Mouse (Mus musculus) yolk sac, embryonic 10.5 days (tissue): ENCODE measurements around the gene Cdc42se1.

Experiments used
- DNase-seq: peaks from one replicate; pipeline ENCODE4 v3.0.0-alpha.2; 2017; ENCODE audit warnings: low spot score

Cdc42se1 gene

GRCm38 (mm10) chr3:95224295-95224694 lies 4.2 kb upstream of the Cdc42se1 start:
- peak; percentile 69 for DNase-seq

DNA sequence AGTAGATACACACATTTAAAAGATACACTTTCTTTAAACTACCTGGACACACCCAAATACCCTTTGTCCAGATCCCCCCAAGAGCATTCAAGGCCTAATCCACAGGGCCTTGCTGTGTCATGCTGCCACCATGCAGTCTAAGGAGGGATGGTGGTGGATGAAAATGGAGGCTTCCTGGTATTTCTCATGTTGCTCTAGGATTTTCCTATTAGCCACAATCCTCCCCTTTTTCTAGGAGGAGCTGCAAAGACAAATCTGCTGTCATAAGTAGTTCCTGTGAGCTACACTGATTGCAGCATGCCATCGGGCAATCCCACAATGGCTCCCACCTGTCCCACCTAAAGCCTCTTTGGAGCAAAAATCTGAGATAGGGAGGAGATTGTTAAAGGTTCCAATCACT lies 1.3 kb upstream of the Cdc42se1 start:
- no peak for DNase-seq

DNA sequence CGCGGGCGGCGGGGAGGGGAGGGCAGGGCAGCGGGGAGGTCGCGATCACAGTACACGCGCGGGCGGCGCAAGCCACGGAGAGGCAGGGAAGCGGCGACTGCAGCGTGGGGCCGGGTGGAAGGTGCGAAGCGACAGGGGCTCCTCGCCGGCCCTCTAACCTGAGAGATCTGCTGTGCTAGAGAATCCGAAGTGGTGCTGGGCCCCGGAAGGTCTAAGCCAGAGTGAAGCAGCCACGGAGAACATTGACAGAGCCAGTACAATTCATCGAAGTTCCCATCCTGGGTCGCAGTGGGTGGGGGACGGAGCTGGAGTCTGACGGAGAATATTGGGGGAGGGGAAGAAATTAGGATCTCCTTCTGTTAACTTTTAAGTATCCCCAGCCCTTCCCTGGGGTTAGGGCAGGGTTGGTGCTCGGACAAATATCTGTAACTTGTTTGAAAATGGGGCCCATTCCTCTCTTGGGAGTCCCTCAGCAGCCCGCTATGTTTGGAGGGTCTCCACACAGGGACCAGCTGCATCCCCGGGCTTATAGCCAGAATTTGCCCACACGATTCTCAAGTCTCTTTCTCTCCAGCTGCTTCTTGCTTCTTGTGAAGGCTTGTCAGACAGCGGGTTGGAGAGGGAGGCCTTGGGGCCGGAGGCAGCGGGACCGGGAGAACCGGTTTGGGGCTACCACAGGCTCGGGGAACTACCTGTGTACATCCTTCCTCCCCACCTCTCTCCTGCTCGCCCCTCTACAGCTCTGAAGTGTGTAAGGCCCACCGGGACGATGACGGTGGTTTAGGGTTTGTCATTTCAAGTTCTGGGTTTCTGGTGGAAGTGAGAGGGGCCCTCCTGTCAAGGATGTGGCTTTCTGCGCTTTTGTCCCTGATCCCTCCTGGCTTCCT lies 605 bp downstream of the Cdc42se1 start:
- peak; percentile 45 for DNase-seq

DNA sequence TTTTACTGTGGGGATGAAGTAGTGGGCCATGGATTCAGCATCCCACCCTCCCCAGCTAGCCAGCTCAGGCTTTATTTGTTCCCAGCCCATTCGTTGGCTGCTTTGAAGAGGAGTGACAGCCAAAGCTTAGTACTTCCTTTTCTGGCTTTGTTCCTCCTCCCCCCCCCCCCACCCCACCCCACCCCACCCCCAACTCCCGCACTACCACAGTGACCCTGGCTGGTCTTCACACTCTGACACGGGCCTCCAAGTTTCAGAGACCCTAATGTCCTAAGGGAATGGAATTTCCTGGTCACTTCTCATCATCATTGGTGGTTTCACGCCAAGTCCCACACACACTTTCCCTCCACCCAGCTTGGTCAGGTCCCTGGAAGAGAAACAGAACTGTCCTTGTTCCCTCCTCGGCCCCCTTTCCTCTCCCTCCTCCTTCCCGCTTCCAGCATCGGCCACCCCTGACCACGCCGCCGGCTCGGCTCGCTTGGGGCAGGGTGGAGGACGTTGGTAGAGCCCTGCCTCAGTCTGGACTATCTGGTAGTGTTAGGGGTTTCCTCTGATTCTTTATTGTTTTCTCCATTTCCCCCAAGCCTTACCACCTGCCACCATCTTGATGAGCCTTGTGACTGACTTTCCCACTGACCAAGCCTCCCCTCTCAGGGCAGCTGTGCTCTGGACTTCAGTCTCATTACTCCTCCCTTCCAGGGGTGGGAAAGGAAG lies 1.4 kb downstream of the Cdc42se1 start:
- DNase-seq = peak; percentile 66

DNA sequence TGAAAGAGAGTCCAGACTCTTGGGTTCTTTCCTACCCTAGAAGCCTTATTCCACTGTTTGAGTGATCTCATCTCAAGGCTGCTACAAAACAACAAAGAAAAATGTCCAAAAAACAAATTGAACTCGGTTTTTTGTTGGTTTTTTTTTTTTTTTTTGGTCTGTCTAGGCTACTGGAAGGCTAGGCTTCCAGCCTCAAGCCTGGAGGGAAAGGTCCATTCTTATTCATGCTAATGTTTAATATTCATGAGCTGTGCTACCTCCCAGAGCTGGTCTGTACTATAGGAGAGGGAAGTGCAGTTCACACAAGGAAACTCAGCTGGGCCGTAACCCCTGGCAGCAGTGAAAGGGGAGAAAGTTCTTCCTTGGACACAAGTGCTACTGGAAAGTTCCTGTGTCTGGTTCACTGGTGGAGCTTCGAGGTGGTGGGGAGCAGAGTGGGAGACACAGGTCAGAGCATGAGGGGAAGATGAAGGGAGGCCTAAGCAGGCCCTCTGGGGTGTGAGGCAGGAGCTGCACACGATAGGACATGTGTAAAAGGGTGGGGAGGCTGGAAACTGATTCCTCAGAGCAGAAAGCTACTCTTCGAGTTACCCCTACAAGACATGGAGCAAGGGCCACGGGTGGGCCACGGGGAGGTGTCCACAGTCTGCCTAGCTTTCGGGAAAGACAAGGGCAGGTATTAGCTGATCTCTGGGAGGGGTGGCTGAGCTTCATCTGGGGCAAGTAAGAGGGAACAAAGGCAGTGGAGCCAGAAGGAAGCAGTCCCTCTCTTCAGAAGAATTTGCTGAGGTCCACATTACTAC lies 2.2 kb downstream of the Cdc42se1 start:
- DNase-seq = no peak

- DNase-seq = no peak
Measured at GRCm38 (mm10) chr3:95231298-95232221, 3.0 kb downstream of the Cdc42se1 start, which contains the start of gene Mllt11. Gene Mllt11 (minus strand): TSS chr3:95232171.

DNA sequence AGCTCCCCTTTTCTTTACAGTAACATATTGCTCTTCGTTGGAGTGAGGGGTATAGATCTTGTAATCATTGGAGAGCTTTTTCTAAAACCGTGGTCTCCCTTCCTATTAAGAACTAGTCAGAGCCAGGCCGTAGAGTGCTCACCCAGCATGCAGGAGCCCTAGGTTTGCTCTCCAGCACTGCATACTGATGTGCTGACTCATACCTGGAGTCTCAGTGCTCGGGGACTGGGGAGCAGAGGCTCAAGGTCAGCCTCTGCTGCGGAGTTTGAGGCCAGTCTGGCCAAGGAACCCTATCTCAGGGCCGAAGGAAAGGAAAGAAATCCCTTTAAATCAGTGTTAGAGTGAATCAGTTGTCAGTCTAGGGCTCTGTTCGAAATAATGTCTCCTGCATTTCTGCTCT lies 4.2 kb downstream of the Cdc42se1 start:
- DNase-seq = peak; percentile 52

- DNase-seq = no peak
Measured at GRCm38 (mm10) chr3:95233303-95233980, 4.9 kb downstream of the Cdc42se1 start.

GRCm38 (mm10) chr3:95235386-95236301 lies 7.1 kb downstream of the Cdc42se1 start:
- no peak for DNase-seq

GRCm38 (mm10) chr3:95237541-95238099 lies 9.1 kb downstream of the Cdc42se1 start:
- no peak for DNase-seq

- DNase-seq = no peak
Measured at GRCm38 (mm10) chr3:95239022-95239421, 10.5 kb downstream of the Cdc42se1 start.

- DNase-seq = no peak
Measured at GRCm38 (mm10) chr3:95239971-95240370, 11.4 kb downstream of the Cdc42se1 start.

- DNase-seq = no peak
Measured at GRCm38 (mm10) chr3:95240900-95241299, 12.4 kb downstream of the Cdc42se1 start.

GRCm38 (mm10) chr3:95241498-95241897 lies 13.0 kb downstream of the Cdc42se1 start, which contains the start of gene Gm128:
Gene Gm128 (minus strand): TSS chr3:95241598.
- DNase-seq = no peak

DNA sequence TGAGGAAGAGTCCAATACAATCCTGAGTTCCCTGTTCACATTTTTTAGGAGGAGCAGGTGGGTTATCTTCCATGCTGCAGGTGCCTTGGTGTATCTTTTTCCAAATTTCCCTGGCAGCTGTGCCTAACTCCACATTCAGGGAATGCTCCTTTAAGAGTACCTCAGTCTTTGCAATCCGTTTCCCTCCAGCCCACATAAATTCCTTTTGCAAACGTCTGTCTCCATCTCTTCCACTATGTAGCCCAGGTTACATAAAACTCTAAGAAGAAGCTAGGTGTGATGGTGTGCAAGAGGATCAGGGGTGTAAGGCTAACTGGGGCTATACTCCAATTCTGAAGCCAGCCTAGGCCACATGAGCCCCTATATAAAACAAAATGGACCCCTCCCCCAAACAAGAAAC lies 14.6 kb downstream of the Cdc42se1 start:
- DNase-seq = no peak

DNA sequence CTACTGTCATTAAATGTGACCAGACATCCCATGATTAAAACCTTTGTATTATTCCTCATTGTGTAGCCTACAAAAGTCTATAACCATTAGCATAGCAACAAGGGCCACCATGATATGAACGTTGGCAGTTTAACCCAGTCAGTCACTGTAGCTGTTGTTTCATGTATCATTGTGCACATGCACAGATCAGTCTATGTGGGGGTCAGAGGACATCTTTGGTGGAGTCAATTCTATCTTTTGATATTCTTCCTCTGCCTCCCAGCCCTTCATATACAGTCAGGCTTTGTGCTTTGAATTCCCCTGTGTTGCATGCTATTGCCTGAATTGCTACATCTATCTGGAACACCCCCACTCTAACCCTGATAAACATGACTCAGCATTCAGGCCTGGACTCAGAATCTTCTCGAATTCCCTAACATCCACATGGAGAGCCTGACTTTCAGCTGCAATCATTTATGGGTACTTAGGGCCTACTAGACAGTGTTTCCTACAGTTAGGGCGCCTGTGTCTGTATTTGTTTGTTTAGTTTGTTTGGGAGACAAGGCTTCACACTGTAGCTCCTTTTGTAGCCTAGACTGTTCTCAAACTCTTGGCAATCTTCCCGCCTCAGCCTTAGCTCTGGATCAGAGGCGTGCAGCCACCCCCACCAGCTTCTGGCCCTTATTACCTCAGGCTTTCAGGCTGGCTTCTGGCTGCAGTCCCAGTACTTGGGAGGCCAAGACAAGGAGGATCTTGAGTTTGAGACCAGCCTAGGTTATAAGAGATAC lies 18.1 kb downstream of the Cdc42se1 start:
- DNase-seq = no peak

GRCm38 (mm10) chr3:95247660-95248336 lies 19.3 kb downstream of the Cdc42se1 start:
- DNase-seq = no peak

- DNase-seq = no peak
Measured at GRCm38 (mm10) chr3:95250361-95250760, 21.8 kb downstream of the Cdc42se1 start.
